Mouse (Mus musculus): ENCODE measurements around the gene E130114P18Rik. TPM values are rescaled to one million over a fixed set of nuclear protein-coding genes. Genes with fewer than 3 reads are reported as not detected.
A peak's percentile ranks its signal among the peaks of the same experiment; 100 is the strongest.

The E130114P18Rik gene
- polyA plus RNA-seq, 1 experiment from 2014 or later, result 3.0 TPM

DNA sequence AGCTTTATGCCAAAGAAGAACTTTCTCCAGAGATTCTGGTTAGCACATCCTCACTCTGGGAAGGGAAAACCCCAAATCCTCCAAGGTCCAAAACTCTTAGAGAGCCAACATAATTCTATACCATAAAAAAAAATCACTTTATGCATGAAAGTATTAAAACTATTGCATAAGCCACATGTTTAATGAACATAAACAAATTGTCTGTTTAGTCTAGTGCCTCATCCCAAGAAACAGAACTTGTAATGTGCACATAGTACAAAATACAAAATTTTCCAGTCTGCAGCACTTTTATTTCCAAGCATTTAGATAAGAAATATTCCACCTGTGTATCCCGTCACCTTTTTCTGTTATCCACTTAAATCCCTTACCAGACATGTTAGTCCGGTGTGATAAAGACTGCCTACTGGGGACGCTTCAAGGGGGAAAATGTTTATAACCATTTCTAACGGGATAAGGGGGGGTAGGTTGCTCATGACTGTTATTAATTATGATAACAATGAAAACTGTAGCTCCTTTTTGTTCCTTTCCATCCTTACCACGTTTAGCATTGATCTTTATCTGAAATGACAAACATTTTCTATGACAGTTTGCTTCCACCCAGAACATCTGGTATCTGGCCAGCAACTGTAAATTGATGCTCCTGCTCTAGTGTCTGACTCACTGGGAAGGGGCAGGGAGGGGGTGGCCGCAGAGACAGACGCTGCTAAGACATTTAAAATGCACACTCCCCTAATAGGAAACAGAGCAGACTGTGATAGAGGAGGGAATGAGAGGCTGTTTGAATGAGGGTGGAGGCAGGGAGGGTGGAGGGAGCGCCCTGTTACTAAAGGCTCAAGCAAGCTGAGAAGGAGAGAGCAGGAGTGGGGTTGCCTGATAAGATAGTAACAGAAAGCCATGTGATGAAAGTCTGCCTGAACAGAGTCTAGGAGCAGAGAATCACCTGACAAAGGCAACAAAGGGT is 176.7 kb downstream of the E130114P18Rik start:
- Histone ChIP-seq H3K9ac (no peak overlapping the region), H3K27ac (no peak overlapping the region), H3K4me1 (peaks cover 5% of the 10 kb centered on the region; the same call in 1 of the 2 replicates), H3K36me3 (no peaks in the 10 kb centered on the region), H3K9me3 (no peaks in the 10 kb centered on the region), H3K27me3 (no peaks in the 10 kb centered on the region), H3K4me2 (no peak overlapping the region), H3K4me3 (no peak overlapping the region)
- WGBS, result 20% methylated on average over 8 of the region's 8 CpGs
- ATAC-seq (ENCODE audit: insufficient number of reproducible peaks, low FRiP score, low TSS enrichment, low read depth), result no peak

DNA sequence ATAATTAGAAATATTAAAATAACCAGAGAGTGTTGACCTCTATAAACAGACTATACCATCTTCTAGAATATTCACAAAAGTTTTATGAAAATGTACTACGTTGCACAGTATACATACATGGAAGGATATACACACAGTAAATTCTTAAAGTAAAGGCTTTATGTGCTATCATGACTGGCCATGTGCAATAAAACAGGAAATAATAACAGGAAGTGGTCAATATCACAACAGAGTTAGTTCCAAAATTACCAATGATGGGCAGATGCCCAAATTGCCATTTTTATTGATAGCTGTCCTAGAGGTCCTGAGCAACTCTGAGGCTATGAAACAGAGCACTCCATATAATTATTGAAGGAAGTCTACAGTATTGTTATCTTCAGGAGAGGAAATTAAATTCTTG is 180.4 kb downstream of the E130114P18Rik start:
- Histone ChIP-seq H3K9me3 (no peaks in the 10 kb centered on the region), H3K36me3 (no peaks in the 10 kb centered on the region), H3K27me3 (no peaks in the 10 kb centered on the region), H3K4me1 (peaks cover 5% of the 10 kb centered on the region; the same call in 1 of the 2 replicates), H3K4me2 (no peak overlapping the region), H3K9ac (no peak overlapping the region), H3K4me3 (no peak overlapping the region), H3K27ac (no peak overlapping the region)
- ATAC-seq (ENCODE audit: insufficient number of reproducible peaks, low FRiP score, low TSS enrichment, low read depth), result no peak
- WGBS, result 89% methylated on average over 1 of the region's 1 CpGs

DNA sequence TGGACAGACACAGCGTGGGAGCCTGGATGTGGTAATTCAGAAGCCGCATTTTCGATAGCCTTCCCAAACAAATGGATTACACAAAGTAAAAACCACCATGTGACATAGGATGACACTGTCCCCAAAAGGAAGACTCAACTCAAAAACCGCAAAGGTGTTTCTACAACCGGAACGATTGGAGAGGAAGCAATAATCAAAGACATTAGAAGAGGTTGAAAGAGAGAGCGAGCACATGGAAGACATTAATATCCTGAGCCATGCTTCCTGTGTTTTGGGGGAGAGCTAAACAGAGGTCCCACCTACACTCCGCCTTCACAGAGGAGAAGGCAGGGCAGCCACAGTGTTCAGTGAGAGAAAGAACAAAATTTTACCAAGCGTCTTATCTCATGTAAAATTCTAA is 181.5 kb downstream of the E130114P18Rik start:
- 52% methylated on average over 9 of the region's 9 CpGs for WGBS
- H3K27ac ChIP-seq, result no peak overlapping the region
- no peak overlapping the region for H3K4me3 ChIP-seq
- no peaks in the 10 kb centered on the region for H3K27me3 ChIP-seq
- no peak overlapping the region for H3K4me2 ChIP-seq
- H3K36me3 ChIP-seq, result no peaks in the 10 kb centered on the region
- peaks cover under 1% of the 10 kb centered on the region; the same call in 1 of the 2 replicates for H3K4me1 ChIP-seq
- no peak for ATAC-seq (ENCODE audit: insufficient number of reproducible peaks, low FRiP score, low TSS enrichment, low read depth)
- H3K9me3 ChIP-seq, result no peaks in the 10 kb centered on the region
- no peak overlapping the region for H3K9ac ChIP-seq

DNA sequence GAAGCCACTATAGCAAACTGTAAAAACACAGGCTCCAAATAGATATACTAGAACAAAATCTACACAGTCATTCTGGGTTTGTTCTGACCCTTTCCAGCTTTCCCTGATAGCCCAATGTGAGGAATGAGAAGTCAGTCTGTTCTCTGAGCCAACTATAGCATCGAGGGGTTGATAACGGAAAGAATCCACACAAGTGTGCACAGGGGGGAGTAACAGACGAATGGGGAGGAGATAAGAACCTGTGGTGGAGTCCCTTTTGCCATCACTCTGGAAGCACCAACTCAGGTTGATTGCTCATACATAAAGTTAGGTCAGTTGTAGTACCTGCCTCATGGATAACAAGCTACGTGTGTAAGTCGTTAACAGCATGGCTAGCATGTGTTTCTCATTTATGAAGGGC is 184.0 kb downstream of the E130114P18Rik start:
- no peak overlapping the region for H3K27ac ChIP-seq
- H3K4me1 ChIP-seq, result no peaks in the 10 kb centered on the region
- H3K36me3 ChIP-seq, result no peaks in the 10 kb centered on the region
- no peak overlapping the region for H3K4me2 ChIP-seq
- H3K9ac ChIP-seq, result no peak overlapping the region
- H3K4me3 ChIP-seq, result no peak overlapping the region
- no peaks in the 10 kb centered on the region for H3K9me3 ChIP-seq
- 40% methylated on average over 5 of the region's 5 CpGs for WGBS
- no peak for ATAC-seq (ENCODE audit: insufficient number of reproducible peaks, low FRiP score, low TSS enrichment, low read depth)
- H3K27me3 ChIP-seq, result no peaks in the 10 kb centered on the region

DNA sequence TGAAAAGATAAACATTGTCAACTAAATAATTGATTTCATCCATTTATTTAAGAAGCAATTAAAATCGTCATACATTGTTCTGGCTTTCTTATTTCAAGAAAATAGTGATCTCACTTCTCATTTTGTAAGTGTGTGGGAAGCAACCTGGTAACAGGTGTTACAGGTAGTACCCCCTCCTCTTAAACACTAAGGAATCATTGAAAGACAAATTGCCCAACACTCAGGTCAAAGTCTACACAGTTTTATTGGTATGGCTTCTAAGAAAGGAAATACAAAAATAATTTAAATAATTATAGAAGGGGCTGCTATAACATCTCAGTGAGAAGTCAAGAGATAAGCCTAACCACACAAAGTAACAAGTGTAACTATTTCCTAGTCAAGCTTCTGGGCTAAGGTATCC is 188.1 kb downstream of the E130114P18Rik start:
- Histone ChIP-seq H3K9ac (no peak overlapping the region), H3K4me3 (no peak overlapping the region), H3K36me3 (no peaks in the 10 kb centered on the region), H3K9me3 (no peaks in the 10 kb centered on the region), H3K27me3 (no peaks in the 10 kb centered on the region), H3K4me2 (no peak overlapping the region), H3K4me1 (0 out of 2 replicates have a peak, but pooled peaks cover 3% of the 10 kb centered on the region), H3K27ac (no peak overlapping the region)
- 42% methylated on average over 1 of the region's 1 CpGs for WGBS
- ATAC-seq (ENCODE audit: insufficient number of reproducible peaks, low FRiP score, low TSS enrichment, low read depth), result no peak

DNA sequence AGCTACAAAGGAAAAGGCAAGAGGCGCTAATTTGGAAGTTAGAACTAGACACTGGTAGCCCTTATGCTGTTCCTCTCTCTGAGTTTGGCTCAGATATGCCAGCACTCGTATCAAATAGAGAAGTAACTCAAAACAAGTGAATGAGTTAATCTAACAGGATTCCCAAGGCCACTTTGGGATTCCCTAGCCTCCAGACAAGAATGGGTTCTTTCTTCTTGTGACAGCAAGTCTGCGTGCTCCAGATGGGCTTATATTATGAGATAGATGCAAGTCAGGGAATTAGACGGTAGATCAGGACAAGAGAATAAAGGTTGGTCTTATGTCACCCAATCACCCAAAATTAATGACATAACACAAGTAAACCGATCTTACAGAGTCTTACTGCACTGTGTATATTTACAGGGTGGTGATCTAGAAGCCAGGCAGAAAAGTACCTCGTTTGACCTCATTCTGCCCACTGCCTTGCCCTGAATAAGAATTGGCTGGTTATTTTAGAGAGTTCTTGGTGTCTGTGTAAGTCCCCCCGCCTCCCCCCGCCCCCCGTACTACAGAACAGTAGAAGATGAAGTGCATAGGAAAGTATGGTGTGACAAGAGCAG is 190.4 kb downstream of the E130114P18Rik start:
- no peak for ATAC-seq (ENCODE audit: insufficient number of reproducible peaks, low FRiP score, low TSS enrichment, low read depth)

DNA sequence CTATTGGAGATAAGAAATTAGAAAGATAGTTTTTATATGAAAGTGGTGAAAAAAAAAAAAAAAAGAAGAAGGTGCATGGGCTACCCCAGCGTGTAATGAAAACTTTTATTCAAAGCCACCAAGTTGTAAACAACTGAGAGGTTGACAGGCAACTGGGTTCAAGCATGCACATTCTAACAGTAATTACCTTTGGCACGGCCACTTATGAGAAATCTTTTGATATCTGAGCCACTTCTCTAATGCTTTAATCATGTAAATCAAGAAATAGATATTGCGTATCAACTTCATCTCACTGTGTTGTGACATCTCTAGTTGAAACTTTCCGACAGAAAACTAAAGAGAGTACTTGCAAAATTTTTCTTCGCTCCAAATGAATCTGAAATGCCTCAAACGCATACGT is 192.7 kb downstream of the E130114P18Rik start:
- Histone ChIP-seq H3K27ac (no peak overlapping the region), H3K4me3 (no peak overlapping the region), H3K27me3 (peaks cover 15% of the 10 kb centered on the region), H3K9me3 (no peaks in the 10 kb centered on the region), H3K9ac (no peak overlapping the region), H3K36me3 (no peaks in the 10 kb centered on the region), H3K4me1 (peaks cover 17% of the 10 kb centered on the region; the same call in 1 of the 2 replicates), H3K4me2 (no peak overlapping the region)
- WGBS, result 50% methylated on average over 7 of the region's 7 CpGs
- no peak for ATAC-seq (ENCODE audit: insufficient number of reproducible peaks, low FRiP score, low TSS enrichment, low read depth)

More for the DNA sequence above, 190.4 kb downstream of the E130114P18Rik start:
- H3K4me2 ChIP-seq, result no peak overlapping the region
- H3K9ac ChIP-seq, result no peak overlapping the region
- no peak overlapping the region for H3K27ac ChIP-seq
- H3K9me3 ChIP-seq, result no peaks in the 10 kb centered on the region
- no peaks in the 10 kb centered on the region for H3K36me3 ChIP-seq
- H3K4me1 ChIP-seq, result peaks cover 12% of the 10 kb centered on the region; the same call in 1 of the 2 replicates
- H3K27me3 ChIP-seq, result peaks cover 7% of the 10 kb centered on the region
- WGBS, result 69% methylated on average over 9 of the region's 9 CpGs
- no peak overlapping the region for H3K4me3 ChIP-seq

DNA sequence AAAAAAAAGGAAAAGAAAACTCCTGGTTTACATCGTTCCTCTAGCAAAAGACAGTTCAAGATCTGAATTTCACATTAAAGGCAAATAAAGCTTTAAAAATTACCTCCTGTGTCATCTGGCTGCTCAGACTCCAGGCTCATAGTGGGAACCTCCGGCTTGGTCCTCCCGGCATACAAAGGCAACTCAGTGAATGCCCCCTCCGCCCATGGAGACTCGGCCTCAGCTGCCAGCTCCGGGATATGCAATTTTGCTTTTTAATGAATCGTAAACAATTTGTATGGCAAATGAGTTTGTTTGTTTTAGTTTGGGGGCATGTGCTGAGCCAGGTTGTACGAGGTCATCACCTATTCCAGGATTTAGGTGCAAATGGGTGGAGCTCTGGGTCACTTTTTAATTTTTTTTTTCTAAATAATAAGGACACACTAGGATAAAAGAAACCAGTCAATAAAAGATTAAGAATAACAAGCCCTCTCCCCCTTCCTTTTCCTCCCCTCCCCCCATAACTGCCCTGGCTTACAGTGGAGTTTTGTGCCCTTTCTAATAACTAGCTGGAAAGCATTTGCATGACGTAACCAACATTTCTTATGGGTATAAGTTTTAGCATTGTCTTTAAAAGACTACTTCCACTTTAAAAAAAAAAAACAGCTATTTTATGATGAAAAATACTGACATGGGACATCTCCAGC is 193.3 kb downstream of the E130114P18Rik start:
- H3K4me2 ChIP-seq, result peak overlapping the region; percentile 10
- H3K36me3 ChIP-seq, result no peaks in the 10 kb centered on the region
- no peak overlapping the region for H3K9ac ChIP-seq
- H3K4me3 ChIP-seq, result no peak overlapping the region
- peaks cover 17% of the 10 kb centered on the region; the same call in 1 of the 2 replicates for H3K4me1 ChIP-seq
- no peak for ATAC-seq (ENCODE audit: insufficient number of reproducible peaks, low FRiP score, low TSS enrichment, low read depth)
- H3K27ac ChIP-seq, result no peak overlapping the region
- peaks cover 15% of the 10 kb centered on the region for H3K27me3 ChIP-seq
- no peaks in the 10 kb centered on the region for H3K9me3 ChIP-seq
- 38% methylated on average over 9 of the region's 9 CpGs for WGBS

DNA sequence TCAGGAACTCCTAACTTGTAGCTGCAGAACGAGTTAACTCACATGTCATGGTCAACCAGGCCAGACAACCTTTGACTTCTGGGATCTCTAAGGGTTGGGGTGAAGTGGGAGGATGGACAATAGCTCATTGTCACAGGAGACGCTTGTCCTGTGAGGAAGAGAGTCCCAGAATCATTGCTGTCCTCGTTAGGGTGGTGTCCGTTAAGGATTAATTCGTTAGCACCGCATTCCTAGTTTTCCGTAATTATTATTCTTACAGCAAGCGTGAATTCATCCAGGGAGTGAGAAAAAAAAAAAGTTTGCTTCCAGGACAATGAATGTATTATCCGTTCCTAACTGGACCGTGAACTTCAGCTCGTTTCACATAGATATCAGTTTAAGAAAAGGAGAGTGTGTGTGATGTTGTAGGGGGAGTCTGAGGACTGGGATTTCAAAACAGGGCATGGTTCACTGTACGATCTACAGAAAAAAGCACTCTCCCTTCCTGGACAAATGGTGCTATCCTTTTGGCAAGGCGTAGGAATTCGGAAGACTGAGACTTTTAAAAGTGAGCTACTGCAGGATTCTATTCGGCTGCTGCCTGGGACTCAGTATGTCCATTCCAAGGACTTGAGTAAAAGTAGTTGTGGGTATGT is 195.0 kb downstream of the E130114P18Rik start:
- H3K9me3 ChIP-seq, result no peaks in the 10 kb centered on the region

DNA sequence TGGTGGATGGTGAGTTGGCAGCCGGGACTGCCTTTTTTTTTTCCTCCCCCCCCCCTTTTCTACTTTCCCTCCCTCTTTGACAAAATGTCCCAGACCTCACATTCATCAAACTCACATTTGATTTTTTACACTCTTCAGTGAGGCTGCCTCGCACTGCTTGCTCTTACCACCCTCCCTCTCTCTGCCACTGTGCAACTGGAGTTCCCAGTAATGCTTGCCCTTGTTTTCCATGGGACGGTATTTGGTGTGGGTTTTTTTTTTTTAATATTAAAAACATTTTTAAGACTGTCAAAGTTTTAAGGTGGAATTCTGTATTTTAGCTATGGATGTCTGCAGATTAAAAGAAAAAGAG is 195.8 kb downstream of the E130114P18Rik start:
- Histone ChIP-seq H3K4me3 (no peak overlapping the region), H3K27ac (no peak overlapping the region), H3K36me3 (no peaks in the 10 kb centered on the region), H3K9me3 (no peaks in the 10 kb centered on the region), H3K4me1 (peaks cover 21% of the 10 kb centered on the region; the same call in 1 of the 2 replicates), H3K9ac (no peak overlapping the region), H3K4me2 (no peak overlapping the region), H3K27me3 (peaks cover 15% of the 10 kb centered on the region)
- no peak for ATAC-seq (ENCODE audit: insufficient number of reproducible peaks, low FRiP score, low TSS enrichment, low read depth)
- 23% methylated on average over 3 of the region's 3 CpGs for WGBS

More for the DNA sequence above, 195.0 kb downstream of the E130114P18Rik start:
- H3K36me3 ChIP-seq, result no peaks in the 10 kb centered on the region
- H3K4me3 ChIP-seq, result peak overlapping the region; percentile 11
- H3K9ac ChIP-seq, result no peak overlapping the region
- H3K4me2 ChIP-seq, result peak overlapping the region; percentile 10; the same call in 1 of the 2 replicates
- peaks cover 17% of the 10 kb centered on the region; the same call in 1 of the 2 replicates for H3K4me1 ChIP-seq
- H3K27ac ChIP-seq, result no peak overlapping the region
- WGBS, result 44% methylated on average over 15 of the region's 15 CpGs
- peaks cover 15% of the 10 kb centered on the region for H3K27me3 ChIP-seq
- no peak for ATAC-seq (ENCODE audit: insufficient number of reproducible peaks, low FRiP score, low TSS enrichment, low read depth)

DNA sequence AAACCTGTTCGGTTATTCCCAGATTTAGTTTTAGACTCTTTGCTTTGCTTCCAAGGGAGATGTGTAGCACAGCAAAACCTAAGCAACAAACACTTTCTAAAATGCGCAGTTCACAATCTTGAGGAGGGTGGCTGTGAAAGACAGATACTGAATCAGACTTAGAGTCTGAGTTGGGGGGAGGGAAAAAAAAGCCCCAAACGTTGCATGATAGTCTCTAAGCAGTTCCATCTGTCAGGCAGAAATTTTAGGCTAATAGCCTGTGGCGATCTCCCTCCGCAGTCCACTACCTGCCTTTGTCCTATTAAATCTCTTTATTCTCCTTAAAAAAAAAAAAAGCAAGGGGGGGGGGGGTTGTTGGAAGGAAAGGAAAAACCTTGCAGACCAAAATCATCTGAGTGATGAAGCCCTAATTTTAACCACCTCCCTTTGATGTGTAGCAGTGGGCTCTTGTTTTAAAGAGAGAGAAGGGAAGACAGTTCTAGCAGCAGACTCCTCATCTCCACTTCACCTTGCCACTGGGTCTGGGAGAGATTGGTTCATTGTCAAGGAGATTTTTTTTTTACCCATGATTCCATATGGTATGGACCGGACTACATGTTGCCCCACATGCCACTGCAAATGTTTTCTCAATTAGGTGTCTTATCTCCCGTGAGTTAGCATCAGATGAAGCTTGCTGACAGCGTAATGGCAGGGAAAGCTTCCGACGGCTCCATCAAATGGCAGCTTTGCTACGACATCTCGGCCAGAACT is 196.4 kb downstream of the E130114P18Rik start:
- H3K4me2 ChIP-seq, result no peak overlapping the region
- no peak for ATAC-seq (ENCODE audit: insufficient number of reproducible peaks, low FRiP score, low TSS enrichment, low read depth)
- H3K27me3 ChIP-seq, result peaks cover 15% of the 10 kb centered on the region
- no peak overlapping the region for H3K27ac ChIP-seq
- no peaks in the 10 kb centered on the region for H3K9me3 ChIP-seq
- H3K9ac ChIP-seq, result no peak overlapping the region
- no peaks in the 10 kb centered on the region for H3K36me3 ChIP-seq
- peaks cover 20% of the 10 kb centered on the region; the same call in 1 of the 2 replicates for H3K4me1 ChIP-seq
- 35% methylated on average over 12 of the region's 12 CpGs for WGBS
- H3K4me3 ChIP-seq, result no peak overlapping the region
